Mouse (Mus musculus) thymus, adult 2 months (tissue): ENCODE measurements around the gene Nop9.

Experiments
- CTCF ChIP-seq: fragments of 200-500 bp; IDR thresholded peaks from 2 replicates; pipeline ENCODE4 v1.5.1; 2012; ENCODE audit warnings: mild to moderate bottlenecking, control low read depth, low read length, moderate library complexity, borderline replicate concordance; ENCODE audit not compliant: control insufficient read depth, poor library complexity, insufficient read depth; ENCODE audit errors: extremely low read depth
- POLR2A ChIP-seq: fragments of 200-500 bp; IDR thresholded peaks from 2 replicates; pipeline ENCODE4 v1.6.1; 2012; ENCODE audit warnings: mild to moderate bottlenecking, low read length, control low read depth, moderate library complexity; ENCODE audit not compliant: control insufficient read depth, poor library complexity, insufficient read depth; ENCODE audit errors: extremely low read depth

GRCm38 (mm10) chr14:55765696-55766095 lies 20.2 kb downstream of the Nop9 start, which contains the start of gene Ltb4r1:
- TF ChIP-seq CTCF (no peak), POLR2A (no peak)
